Mouse (Mus musculus) gastrocnemius, postnatal 4 days (tissue): Measurements from ENCODE around the gene Luc7l. TPM values are rescaled to one million over a fixed set of nuclear protein-coding genes. Genes with fewer than 3 reads are reported as not detected.
"Not testable (repeated sequence)": the region's sequence is repeated elsewhere in the genome, so short reads cannot be mapped to it uniquely, and the experiment has no call there.

ENCODE experiments used
- DNase-seq, 2 experiments: peaks; one replicate each; pipeline ENCODE4 v3.0.0; 2021 to 2022; ENCODE audit warnings: low spot score in 2 of 2, mixed read lengths in 2 of 2
- total RNA-seq, 2 experiments: library from RNA; stranded (reverse); gene quantifications; 2 replicates each; pipeline ENCODE4 v1.2.3; 2021

The Luc7l gene
- total RNA-seq, 2 experiments from 2014 or later: 33.6 to 43.9 TPM

- DNase-seq: no peak
Observed at GRCm38 (mm10) chr17:26251886-26252538, 684 bp upstream of the Luc7l start.

GRCm38 (mm10) chr17:26253399-26253798 is 703 bp downstream of the Luc7l start:
- DNase-seq: no peak

- no peak for DNase-seq
Observed at GRCm38 (mm10) chr17:26255313-26255712, 2.6 kb downstream of the Luc7l start.

GRCm38 (mm10) chr17:26261826-26262225 is 9.1 kb downstream of the Luc7l start:
- DNase-seq: no peak

- no peak for DNase-seq
Observed at GRCm38 (mm10) chr17:26262384-26262783, 9.7 kb downstream of the Luc7l start.

- DNase-seq: no peak
Observed at GRCm38 (mm10) chr17:26268851-26269250, 16.2 kb downstream of the Luc7l start.

GRCm38 (mm10) chr17:26269577-26269976 is 16.9 kb downstream of the Luc7l start:
- not testable (repeated sequence) for DNase-seq

- DNase-seq: no peak
Observed at GRCm38 (mm10) chr17:26272586-26272985, 19.9 kb downstream of the Luc7l start.

GRCm38 (mm10) chr17:26275933-26276332 is 23.2 kb downstream of the Luc7l start:
- DNase-seq: no peak

- DNase-seq: no peak
Observed at GRCm38 (mm10) chr17:26276711-26277110, 24.0 kb downstream of the Luc7l start.

GRCm38 (mm10) chr17:26286199-26286955 is 33.7 kb downstream of the Luc7l start:
- no peak for DNase-seq

- DNase-seq: no peak
Observed at GRCm38 (mm10) chr17:26289475-26289874, 36.8 kb downstream of the Luc7l start.

GRCm38 (mm10) chr17:26298318-26298717 is 45.6 kb downstream of the Luc7l start:
- DNase-seq: not testable (repeated sequence)

GRCm38 (mm10) chr17:26314291-26314690 is 61.6 kb downstream of the Luc7l start:
- DNase-seq: peak; percentile 58 to 77

GRCm38 (mm10) chr17:26315474-26315873 is 62.8 kb downstream of the Luc7l start:
- no peak for DNase-seq

GRCm38 (mm10) chr17:26318441-26318840 is 65.7 kb downstream of the Luc7l start:
- DNase-seq: no peak

Other genes starting within 250 kb of the Luc7l start
- gene Rab11fip3, start 183.3 kb upstream of the Luc7l start, total RNA-seq: 10 to 100 TPM; 36.8 to 41.4 TPM
- gene Decr2, start 162.6 kb upstream of the Luc7l start, total RNA-seq: 10 to 100 TPM in 1 of 2 experiments, 1 to 10 TPM in 1; 9.2 to 12.9 TPM
- gene Nme4, start 157.3 kb upstream of the Luc7l start, total RNA-seq: 10 to 100 TPM; 13.5 to 18.3 TPM
- gene Tmem8, start 139.6 kb upstream of the Luc7l start, total RNA-seq: 1 to 10 TPM; 3.0 to 4.5 TPM
- gene Mrpl28, start 129.4 kb upstream of the Luc7l start, total RNA-seq: 10 to 100 TPM; 62.3 to 63.3 TPM
- gene Axin1, start 114.2 kb upstream of the Luc7l start, total RNA-seq: 10 to 100 TPM; 28.5 to 29.5 TPM
- under 1 TPM in 1 of 2 experiments, not detected in 1; 0.21 TPM for gene Pdia2, start 53.8 kb upstream of the Luc7l start, total RNA-seq
- gene Rgs11, start 49.9 kb upstream of the Luc7l start, total RNA-seq: 1 to 10 TPM in 1 of 2 experiments, under 1 TPM in 1; 0.65 to 1.3 TPM
- 1 to 10 TPM; 3.7 to 4.2 TPM for gene Arhgdig, start 45.1 kb upstream of the Luc7l start, total RNA-seq
- 10 to 100 TPM; 50.2 to 55.7 TPM for gene Fam234a, start 8.7 kb upstream of the Luc7l start, total RNA-seq
- gene Neurl1b, start 161.9 kb downstream of the Luc7l start, total RNA-seq: 10 to 100 TPM; 16.8 to 17.2 TPM